Mouse (Mus musculus) cerebellum, adult (tissue): ENCODE data around the gene Tbc1d16.
A peak's percentile ranks its signal among the peaks of the same experiment; 100 is the strongest.

ENCODE experiments used
- ATAC-seq: cut with Nextera tagmentation; 2 replicates; pipeline ENCODE4 v1.9.2; 2017; ENCODE audit warnings: mild to moderate bottlenecking, moderate library complexity, mixed read lengths; ENCODE audit not compliant: insufficient number of reproducible peaks, low FRiP score, low TSS enrichment

Gene Tbc1d16

DNA sequence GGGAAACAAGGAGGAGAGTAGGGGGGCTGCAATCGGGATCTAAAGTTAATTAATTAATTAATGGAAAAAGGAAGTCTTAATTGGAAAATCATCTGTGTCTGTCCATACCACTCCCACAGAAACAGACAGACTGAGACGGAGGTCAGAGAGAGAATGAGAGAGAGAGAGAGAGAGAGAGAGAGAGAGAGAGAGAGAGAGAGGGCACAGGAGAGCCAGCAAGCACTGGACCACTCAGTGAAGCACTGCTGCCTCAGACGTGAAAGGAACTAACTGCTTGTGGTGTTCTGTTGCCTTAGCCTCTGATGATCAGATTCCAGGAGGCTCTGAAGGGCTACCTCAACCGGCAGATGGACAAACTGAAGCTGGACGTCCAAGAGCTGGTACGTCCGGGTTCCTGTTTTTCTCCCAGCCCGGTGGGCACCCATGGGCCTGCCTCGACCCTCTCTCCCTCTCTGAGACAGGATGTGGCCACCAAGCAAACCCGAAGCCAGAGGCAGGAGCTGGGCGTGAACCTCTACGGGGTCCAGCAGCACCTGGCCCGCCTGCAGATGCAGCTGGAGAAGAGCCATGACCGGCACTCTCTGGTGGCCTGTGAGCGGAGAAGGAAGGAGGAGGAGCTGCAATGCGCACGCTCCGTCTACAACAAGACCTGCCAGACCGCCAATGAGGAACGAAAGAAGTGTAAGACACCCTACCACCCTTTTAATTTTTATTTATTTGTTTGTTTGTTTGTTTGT is 9.4 kb upstream of the Tbc1d16 start:
- no peak for ATAC-seq

DNA sequence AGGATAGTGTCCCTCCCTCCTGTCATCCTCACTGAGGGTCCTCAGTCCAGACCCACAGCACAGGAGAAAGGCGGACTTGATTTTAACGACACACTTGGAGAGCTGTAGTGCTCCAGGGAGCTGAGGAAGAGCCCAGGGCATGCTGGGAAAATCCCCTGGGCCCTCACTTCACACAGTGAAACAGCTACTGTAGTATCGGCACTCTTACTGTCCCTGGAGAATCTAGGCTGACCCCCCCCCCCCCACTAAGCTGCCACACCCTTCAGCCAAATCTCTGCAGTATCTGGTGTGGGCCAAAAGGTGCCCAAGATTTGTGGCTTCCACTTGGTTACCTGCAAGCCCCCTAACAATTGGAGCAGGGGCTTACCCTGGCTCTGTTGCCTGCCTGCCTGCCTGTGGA is 8.7 kb upstream of the Tbc1d16 start:
- no peak for ATAC-seq

DNA sequence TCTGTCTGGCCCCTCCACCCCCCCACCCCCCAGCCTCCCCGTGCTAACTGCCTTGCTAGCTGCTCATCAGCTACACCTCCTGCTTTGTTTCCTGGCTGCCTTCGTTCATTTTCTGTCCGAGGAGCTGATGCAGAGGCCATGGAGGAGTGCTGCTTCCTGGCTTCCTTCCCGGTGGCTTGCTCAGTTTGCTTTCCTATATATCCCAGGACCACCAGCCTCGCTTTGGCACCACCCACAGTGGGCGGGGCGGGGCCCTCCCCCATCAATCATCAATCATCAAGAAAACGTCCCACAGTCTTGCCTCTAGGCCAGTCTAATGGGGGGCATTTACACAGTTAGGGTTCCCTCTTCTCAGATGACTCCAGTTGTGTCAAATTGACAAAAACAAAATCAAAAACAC is 8.1 kb upstream of the Tbc1d16 start:
- no peak for ATAC-seq

DNA sequence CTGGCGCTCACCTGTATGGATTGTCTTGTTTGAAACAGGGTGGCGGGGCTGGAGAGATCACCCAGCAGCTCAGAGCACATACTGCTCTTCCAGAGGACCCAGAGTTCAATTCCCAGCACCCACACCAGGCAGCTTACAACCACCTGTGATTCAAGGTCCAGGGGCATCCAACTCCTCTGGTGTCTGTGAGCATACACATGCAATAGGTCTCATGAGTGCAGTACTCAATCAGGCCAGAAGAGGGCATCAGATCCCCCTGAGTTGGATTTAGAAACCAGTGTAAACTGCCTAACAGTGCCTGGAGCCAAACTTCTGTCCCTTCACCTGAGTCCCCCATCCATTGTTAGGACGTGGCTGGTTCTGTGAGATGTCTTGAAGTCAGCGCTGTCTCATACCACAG is 7.3 kb upstream of the Tbc1d16 start:
- ATAC-seq: no peak

DNA sequence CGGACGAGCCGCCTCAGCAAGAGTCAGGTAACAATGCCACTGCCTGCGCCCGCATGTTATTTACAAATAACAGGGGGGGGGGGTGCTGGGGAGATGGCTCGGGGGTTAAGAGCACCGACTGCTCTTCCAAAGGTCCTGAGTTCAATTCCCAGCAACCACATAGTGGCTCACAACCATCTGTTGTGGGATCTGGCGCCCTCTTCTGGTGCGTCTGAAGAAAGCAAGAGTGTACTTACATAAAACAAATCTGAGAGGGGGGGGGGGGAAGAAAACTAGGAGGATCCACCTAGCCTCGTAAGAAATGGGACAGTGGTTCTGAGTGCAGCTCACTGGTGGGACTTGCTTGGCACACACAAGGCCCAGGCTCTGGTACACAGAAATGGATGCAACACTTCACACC is 6.5 kb upstream of the Tbc1d16 start:
- ATAC-seq: no peak

DNA sequence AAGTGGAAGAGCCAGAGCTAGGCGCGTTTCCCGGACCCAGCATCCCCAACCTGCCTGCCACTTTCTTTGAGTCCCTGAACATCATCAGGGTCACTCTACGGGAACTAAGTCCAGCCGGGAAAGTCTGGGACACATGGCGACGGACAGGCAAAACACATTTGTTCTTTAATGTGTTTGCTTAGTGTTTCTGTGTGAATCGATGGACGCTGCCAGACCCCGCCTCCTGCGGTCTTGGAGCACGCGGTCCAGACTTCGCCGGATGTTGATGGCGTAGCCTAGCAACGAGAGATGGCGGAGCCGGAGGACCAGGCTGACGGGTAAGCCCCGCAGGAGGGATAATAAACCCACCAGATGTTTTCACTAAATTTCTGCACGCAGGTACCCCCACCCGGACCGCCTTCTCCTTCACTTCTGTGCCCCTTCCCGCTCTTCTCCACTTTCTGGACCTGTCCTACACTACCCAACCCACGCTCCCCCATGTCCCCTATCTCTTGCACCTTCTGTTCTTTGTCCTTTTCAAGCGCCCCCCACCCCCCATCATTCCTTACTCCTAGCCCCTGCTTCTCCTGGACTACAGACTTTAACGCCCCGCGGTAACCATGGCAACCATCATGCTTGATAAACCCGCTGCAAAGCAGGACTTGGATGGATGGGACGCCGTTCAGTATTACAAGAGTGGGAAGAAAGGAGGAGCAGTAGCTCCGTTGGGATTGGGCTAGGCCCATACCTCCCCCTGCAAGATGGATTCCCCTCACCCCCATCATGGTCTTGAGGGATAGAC is 737 bp upstream of the Tbc1d16 start:
- ATAC-seq: no peak

DNA sequence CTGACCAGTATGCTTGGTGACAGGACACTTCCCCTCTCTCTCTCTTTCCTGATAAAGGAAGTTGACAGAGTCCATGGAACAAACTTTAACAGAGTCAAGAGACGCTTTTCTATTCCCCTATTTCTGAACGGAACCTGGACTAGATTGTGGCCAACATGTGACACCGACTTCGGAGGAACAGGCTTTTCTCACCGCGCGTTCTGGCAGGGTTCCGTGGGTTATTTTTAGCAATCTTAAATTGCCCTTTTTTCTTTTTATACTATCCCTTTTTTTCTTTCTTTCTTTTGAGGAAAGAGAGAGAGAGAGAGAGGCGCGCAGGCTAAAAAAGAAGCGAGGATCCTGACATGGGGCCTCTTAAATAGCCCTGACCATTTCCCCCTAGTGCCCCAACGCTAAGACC is 708 bp downstream of the Tbc1d16 start:
- ATAC-seq: no peak

DNA sequence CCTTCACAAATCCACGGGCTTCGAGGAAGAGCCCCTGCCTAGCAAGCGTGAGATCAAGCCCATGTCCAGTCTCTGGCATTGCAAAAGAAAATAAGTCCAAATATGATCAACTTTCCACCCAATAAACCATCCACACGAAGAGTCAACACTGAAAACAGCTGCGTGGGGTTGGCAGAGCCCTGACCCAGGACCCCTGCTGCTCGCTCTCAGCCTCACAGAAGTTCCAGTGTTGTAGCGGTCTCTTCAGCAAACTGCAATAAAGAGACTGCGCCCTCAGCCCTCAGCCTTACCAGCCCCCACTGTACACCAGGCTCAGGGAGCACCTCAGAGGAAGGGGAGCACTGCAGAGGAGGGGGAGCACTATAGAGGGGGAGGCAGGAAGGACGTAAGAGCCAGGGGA is 2.7 kb downstream of the Tbc1d16 start:
- no peak for ATAC-seq

DNA sequence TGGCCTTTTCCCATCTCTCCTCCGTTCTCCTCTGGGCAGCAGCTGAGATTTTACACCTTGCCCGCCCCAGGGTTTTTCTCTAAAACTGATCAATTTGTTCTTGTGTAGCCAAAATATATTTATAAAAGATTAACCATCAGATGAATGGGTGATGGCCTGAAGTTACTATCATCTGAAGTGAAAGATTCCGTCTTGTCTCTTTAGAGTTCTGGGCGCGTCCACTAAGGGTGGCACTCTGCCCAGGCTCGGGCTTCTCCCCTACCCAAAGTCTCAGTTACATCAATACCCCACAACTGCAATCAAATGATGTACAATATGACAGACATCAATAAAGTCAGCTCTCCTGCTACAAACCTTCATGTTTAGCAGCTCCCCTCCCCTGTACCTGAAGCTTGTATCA is 3.4 kb downstream of the Tbc1d16 start:
- ATAC-seq: no peak

DNA sequence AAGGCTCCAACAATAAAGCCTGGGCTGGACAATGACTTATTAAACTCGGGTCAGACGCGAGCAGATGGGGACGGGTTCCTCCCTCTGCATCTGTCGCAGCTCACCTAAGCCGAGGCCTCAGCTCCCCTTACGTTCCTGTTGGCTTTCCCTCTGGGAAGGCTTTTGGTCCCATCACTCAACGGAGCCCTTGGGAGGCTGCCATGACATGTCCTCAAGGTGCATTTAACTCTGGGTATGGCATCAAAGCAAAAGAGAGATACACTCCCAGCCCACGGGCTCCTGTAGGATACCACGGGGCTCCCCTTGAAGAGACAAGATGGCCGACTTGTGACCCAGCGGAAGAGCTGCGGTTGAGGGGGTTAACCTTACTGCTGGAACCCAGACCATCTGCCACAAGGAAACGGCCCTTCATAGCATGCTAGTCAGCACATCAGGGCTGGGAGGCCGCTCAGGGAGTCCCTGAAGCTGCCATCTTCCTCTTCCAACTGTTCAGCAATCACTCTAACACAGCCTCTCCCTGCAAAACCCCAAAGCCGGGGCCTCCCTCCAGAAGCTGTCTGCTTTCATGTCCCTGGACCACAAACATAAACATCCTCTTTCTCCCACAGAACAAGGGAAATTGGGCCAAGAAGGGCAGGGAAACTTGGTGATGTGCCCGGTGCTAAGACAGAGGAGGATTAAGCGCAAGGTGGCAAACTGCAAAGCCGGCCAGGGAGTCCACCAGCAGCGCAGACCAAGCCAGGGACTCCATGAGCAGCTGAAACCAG is 5.0 kb downstream of the Tbc1d16 start:
- no peak for ATAC-seq

DNA sequence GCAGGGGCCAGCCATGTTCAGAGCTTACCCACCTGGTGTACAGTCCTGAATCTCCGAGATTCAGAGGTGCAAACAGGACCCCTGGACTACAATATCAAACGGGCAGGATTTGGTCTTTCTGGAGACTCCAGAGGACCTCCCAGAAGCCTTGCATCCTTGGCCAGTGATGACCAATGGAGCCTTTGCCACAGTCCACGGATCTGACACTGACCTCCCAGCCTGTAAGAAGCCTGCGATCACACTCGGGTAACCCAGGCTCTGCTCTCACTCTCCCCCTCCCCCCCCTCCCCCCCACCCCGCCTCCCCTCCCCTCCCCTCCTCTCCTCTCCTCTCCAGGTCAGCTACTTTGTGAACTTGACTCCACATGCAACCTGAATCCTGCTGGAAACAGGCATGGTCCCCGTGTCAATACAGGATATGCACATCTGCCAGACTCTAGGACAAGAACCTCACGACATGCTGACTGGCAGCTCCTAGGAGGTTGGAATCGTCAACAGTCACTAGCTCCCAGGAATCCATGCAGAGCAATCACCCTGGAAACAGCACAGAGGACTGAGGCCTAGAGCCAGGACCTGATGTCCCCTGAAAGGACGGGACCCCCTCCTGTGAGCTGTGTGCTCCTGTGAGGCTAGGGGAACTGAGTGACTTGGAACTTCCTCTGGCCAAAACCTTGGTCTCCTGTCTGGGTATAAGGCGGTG is 6.3 kb downstream of the Tbc1d16 start:
- ATAC-seq: no peak

DNA sequence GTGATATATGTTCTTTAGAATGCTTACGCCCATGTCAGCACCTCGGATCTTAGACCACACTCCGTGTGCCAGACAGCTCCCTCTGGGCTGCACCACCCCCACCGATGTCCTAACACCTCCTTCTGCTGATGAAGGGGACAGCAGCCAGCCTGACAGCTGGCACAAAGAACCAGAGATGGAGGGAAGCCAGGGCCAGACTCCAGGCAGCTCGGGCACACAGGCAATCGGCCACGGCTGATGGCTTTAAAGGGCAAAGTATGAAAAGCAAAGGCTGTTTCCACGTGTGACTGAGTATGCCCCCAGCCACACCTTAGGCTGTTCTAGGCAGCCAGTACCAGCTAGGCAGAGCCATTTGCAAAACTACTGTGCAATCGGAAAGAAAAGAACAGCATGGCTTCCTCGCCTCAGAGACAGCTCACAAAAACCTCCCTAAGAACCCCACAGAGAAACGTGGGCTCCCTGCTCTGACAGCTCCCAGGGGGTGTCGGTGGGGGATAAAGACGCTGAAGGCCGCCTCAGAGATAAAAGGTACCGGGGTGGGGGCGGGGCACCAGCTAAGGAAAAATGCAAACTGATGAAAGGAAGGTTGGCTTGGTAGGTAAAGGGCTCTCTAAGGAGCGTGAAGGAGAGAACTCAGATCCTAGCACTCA is 8.4 kb downstream of the Tbc1d16 start:
- peak; percentile 60; the same call in 1 of the 2 replicates for ATAC-seq

DNA sequence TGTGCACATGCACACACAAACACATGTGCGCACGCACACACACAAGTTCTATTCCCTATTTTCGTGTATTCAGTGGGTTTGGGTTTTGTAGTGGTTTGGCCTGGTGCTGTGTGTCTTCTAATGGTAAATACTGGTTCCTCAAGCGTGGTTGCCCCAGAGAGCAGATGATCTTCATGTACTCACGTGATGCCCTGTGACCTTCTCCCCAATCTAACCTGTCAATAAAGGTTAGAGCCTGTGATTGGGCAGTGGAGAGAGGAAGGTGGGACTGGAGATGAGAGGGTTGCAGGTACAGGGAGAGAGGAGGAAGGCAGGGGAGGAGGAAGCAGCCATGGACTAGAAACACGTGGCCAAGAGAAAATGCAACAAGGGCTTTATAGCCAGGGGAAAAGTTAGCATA is 10.4 kb downstream of the Tbc1d16 start:
- no peak for ATAC-seq

DNA sequence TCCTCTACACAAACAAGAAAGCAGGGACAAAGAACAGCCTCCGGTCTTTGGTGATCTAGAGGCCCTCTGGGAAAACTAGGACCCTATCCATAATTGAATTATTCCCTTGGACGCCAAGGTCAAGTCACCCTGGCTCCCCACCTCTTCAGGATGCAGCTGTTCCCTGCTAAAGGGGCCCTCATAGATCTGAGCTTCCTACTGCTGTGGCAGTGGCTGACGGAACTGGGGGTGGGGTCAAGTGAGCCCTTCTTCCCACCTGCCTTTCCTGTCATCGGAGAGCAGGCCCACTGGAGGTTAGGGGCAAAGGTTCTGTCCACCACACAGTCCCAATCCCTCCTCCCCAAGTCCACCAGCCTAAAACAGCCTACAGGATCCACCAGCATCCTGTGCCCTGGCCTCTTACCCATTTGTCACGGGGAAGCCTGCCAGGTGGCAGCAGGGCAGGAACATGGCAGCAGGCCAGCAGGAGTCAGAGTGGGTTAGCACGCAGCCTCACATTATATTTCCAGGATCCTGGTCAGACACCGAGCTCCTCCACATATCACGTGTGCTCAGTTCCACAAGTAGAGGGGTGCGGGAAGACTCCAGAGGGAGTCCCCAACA is 12.3 kb downstream of the Tbc1d16 start:
- ATAC-seq: no peak

DNA sequence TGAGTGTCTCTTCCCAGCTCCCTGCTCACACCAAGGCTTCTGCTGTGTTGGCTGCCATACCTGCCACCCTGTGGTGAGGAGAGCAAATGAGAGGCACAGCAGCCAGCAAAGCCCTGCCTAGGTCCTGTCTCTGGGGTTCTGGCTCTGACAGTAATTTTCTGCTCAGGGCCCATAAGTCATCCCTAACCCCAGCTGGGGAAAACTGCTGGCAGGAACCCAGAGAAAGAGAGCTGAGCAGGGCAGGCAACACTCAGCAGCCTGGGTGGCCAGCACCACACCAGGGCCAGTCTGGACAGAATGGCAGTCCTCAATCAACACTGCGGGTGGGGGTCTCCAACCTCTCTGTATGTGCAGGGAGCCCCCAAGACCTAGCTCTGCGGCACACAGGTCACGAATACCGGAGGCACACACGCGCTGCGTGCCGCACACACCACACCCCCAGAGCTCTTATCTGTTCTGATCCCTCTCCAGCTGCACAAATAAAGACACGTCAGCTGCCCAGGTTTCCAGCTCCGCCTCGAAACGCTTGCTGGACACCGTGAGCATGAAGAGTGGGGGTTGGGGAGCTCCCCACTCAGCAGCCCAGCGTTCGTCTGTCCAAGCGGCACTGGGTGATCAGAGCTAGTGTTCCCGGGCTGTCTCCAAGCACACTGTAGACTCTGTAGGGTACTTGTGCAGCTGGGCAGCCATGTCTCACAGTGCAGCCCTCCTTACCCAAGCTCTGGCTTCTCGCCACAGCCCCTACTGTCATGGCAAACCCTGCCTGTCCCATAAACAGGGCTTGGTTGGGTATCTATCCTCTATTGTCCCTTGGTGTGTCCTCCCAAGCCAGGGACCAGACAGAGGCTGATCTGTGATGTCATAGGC is 13.0 kb downstream of the Tbc1d16 start:
- ATAC-seq: peak; percentile 42

DNA sequence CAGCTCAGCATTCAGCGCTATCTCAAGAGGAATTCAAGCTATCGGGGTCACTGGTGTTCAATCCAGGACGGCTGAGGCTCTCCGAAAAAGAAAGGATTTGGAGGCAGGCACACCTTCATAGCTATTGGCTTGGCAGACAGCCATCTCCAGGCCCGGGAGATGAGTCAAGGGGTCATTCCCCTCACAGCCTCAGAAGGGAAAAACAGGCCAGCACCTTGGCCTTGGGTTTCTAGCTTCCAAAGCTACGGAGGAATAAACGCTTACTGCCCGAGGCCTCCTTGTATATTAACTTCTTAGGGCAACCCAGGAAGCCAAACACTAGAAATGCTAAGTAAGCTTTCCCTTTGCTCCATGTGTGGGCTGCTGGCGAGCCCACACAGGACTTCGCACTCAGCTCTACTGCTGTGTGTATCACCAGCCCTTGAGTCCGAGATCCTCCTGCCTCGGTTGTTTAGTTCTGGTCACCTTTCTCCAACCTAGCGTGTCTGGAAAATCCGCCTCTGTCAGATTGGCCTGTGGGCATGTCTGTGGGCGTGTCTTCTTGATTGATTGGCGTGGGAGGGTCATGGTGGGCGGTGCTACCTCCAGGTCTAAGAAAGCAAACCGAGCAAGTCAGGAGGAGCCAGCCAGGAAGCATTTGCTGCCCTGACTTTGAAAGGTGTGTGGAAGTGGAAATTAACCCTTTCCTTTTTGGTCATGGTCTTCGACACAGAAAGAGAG is 15.0 kb downstream of the Tbc1d16 start:
- no peak for ATAC-seq

DNA sequence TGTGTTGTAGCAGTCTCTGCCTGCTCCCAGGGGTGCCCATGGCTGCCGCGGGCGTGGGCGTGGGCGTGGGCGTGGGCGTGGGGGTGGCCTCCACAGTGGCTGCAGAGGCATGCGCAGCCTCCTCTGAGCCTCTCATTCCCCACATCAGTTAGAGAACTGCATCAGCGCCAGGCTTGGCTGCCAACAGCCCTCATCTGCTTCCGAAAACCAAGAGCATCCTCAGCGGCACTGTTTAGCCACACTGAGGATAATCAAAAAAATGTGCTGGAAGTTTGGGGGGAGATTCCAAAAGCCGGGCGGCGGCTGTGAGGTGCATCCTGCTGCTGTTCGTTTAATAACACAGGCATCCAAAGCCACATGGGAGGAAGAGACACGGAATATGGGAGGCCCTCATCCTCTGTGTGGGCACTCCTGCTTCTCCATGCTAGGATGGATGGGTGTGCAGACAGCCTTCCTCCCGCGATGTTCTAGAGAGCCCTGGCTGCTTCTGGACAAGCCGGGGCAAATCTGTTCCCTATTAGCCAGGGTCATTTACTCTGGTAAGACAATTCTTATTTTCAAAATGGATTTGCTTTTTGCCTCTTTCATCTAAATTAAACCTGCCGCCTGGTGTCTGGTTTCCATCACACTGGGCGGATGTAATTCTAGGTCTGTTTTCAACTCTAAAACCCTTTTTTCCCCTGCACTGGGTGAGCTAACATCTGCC is 16.5 kb downstream of the Tbc1d16 start:
- no peak for ATAC-seq
